Mouse (Mus musculus): ENCODE results near the gene Tspan31.

Tspan31 gene

DNA sequence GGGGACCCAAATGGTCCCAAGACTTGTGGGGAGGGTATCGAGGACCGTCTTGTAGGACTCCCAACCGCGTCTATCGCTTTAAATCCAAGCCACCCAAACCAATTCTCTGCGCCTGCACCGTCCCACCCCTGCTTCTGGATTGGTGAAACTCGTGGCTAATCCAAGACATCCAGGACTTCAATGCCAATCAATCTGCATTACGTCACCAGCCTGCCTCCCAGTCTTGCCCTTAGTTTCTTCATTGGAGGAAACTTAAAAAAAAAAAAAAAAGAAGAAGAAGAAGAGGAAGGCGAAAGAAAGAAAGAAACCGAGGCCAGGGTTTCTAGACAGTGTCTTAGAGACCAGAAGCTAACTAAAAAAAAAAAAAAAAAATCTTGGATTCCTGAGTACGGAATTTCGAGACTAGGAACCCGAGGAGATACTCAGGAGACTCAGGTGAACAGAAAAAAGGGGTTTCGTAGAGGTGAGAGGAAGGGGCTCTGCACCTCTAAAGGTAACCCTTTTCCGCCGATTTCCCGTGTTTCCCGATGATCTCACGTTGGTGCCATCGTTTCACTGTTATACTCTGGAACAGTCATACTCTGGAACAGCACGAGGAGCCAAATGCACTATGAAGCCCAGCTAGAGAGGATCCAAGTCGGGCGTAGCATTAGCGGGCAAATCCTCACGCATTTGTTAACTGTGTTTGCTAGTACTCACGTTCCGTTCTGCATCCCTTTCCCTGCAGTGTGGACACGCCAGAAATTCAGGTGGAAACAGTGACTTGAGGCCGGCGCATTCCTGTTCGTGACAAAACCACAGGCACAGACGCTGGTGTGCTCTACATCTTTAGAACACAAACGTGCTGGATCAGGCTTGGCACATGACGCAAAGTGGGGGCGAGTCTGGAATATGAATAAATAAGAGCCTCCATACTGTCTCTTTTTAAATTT is at the start of gene Tspan31:
Gene Tspan31 (minus strand): TSS at position 75 of the 932 bp plus-strand sequence.
- peak; percentile 88 for DNase-seq

DNA sequence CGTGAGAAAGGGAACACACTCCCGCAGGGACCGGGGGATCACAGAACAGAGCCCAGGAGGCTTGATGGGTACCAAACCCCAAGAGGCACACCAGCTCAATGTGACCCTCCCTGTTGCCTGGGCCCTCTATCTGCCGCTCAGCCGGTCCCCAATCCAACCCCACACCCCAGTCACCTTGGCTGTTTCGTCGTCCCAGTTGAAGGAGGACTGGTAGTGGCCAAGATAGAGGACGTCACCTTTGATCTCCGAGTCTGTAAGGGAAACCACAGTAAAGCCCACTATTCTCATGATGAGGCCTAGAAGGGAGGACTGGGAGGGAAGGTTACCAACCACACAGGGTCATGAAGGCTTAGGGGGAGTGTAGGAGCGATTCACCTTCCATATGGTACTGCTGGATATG is 49.2 kb upstream of the Tspan31 start:
- DNase-seq = no peak

DNA sequence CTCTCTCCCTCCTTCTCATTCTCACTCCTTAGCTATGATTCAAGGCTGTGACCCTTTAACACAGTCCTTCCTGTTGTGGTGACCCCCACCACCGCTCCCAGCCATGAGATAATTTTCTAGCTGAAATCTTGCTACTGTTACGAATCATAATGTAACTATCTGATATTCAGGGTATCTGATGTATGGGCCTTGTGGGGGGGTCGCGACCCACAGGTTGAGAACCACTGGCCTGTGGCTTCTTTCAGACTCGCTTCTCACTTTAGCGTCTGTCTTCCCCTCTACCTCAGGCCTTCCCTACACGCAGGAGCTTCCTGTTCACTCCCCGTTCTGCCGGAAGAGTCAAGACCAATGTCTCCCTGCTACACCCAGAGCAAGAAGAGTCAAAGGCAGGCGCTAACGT is 48.4 kb upstream of the Tspan31 start:
- no peak for DNase-seq

DNA sequence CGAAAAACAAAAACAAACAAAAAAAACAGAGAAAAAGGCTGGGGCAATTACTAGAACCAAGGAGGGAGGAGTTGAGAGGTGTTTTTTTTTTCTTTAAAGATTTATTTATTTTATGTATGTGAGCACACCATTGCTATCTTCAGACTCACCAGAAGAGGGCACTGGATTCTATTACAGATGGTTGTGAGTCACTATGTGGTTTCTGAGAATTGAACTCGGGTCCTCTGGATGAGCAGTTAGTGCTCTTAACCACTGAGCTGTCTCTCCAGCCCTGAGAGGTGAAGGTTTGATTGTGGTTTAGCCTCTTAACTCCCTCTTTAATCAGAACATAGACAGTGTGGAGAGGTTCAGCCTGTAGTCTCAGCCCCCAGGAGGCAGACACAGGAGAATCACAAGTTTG is 45.0 kb upstream of the Tspan31 start:
- DNase-seq = no peak

DNA sequence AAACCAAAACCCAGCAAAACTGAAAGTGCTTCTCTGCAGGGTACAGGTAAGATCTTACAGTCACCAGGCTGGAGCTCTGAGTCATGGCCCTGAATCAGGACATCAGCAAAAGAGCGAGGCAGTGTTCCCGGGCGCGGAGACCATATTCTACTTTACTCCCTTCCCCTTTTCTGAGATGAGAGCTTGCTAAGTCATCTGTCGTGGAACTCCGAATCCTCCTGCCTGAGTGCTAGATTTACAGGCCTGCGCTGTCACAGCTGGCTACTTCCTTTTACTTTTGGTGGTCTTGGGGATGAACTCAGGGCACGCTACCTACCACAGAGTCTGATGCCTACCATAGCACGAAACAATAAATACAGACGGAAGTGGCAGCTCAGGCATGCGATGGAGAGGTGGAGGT is 44.3 kb upstream of the Tspan31 start:
- DNase-seq = no peak

- DNase-seq = no peak
Measured at GRCm38 (mm10) chr10:127111001-127111887, 41.2 kb upstream of the Tspan31 start.

DNA sequence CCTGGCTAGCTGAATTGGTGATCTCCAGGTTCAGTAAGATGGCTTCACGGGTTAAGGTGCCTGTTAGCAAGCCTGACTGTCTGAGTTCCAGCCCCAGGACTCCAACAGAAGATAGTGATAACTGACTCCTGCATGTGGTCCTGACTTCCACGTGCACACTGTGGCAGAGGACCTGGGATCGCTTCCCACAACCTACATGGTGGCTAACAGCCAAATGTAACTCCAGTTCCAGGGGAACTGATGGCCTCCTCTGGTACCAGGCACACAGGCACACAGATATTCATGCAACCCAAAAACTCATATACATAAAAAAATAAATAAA is 38.2 kb upstream of the Tspan31 start:
- DNase-seq = no peak

GRCm38 (mm10) chr10:127107563-127108261 is 37.6 kb upstream of the Tspan31 start:
- DNase-seq = no peak

- no peak for DNase-seq
Measured at GRCm38 (mm10) chr10:127103631-127104030, 33.6 kb upstream of the Tspan31 start.

DNA sequence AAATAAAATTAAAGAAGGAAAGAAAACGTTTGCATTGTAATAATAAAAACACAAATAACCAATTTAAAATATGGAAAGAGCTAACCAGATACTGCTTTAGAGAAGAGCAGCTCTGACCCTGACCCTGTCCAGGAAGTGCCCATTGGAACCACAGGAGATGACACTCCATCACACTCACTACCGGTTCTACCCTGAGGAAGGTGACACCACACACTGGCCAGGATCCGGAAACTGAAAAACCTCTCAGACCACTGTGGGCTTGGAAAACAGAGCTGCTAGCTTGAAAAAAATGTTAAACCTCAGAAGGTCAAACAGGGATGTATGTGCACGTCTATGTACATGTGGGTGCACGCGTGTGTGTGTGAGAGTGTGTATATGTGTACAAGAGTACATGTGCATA is 31.1 kb upstream of the Tspan31 start:
- no peak for DNase-seq

DNA sequence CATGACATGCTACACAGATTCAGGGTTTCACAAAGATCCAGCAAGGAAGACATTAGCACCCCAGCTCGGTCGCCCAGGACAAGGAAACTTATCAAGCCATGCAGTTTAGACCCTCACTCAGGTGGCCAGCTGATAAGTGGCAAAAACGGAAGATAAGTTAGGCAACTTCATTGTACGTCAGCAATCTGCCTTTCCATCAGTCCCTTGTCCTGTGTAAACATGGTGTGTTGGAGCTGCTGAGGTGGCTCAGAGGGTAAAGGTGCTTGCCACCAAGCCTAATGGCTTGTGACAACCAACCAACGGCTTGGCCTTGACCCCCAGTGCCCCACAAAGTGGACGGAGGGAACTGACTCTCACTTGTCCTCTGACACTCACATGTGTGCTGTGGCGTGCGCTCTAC is 30.4 kb upstream of the Tspan31 start:
- DNase-seq = no peak

GRCm38 (mm10) chr10:127099868-127100267 is 29.8 kb upstream of the Tspan31 start:
- DNase-seq = no peak

DNA sequence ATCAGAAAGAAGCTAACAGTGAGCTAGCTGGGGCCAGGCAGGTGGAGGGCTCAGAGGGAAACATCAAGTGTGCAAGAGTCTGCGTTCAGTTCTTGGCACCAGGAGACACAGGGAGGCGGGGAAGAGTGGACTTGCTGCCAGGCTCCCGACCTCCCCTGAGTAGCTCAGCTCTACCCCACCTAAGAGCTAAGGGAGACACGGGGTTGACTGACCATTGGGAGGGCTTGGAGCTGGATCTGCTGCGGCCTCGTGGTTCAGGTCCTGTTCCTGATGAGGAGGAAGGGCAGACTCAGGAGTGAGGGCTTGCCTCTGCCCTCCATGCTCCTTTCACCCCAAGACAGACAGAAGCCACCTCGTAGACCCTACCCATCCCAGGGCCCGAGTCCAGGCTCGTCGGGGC is 29.1 kb upstream of the Tspan31 start:
- no peak for DNase-seq

DNA sequence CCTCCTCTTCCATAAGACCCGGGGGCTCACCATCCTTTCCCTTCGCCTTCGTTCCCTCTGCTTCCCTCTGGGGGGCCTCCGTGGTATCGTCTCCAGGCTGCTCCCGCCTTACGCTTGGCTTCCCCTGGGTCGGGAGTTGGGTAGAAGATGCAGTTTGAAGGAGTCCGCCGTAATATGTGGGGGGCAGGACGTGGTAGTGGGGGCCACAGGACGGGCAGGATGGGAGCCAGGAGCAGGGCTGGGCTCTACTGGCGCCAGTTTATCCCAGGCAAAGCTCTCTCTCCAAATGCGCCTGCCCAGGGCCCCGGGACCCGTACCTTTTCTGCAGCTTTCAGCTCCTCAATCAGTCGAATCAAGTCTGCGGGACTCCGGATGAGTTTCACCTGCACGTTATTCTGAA is 28.4 kb upstream of the Tspan31 start:
- no peak for DNase-seq

GRCm38 (mm10) chr10:127094382-127094802 is 24.3 kb upstream of the Tspan31 start:
- peak; percentile 37 for DNase-seq

GRCm38 (mm10) chr10:127092742-127093141 is 22.7 kb upstream of the Tspan31 start:
- DNase-seq = no peak

- DNase-seq = peak; percentile 51
Measured at GRCm38 (mm10) chr10:127091507-127092396, 21.7 kb upstream of the Tspan31 start.

GRCm38 (mm10) chr10:127090560-127091411 is 20.7 kb upstream of the Tspan31 start:
- DNase-seq = peak; percentile 69

DNA sequence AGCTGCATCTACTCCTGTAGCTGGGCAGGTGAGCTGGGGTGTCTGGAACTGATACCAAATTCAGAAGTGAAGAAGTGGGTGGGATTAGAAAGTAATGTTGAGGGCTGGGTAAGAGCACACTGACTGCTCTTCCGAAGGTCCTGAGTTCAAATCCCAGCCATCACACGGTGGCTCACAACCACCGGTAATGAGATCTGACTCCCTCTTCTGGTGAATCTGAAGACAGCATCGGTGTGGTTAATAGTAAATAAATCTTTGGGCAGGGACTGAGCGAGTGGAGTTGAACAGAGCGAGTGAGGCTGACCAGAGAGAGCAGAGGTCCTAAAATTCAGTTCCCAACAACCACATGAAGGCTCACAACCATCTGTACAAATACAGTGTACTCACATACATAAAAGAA is 15.6 kb upstream of the Tspan31 start:
- no peak for DNase-seq

- no peak for DNase-seq
Measured at GRCm38 (mm10) chr10:127085052-127085451, 15.0 kb upstream of the Tspan31 start.

- no peak for DNase-seq
Measured at GRCm38 (mm10) chr10:127083915-127084306, 13.8 kb upstream of the Tspan31 start.
